Comparison of ENCODE assay signal across 8 mouse cellular contexts in genomic region chr16:22009596-22009995, GRCm38 (mm10). TPM values are rescaled to one million over a fixed set of nuclear protein-coding genes. Genes with fewer than 3 reads are reported as not detected.
DNase-seq lines count a peak whose midpoint lies in the region; ATAC-seq and TF ChIP-seq lines count a peak whose summit lies in the region.

No protein-coding gene starts in this region.

- DNase-seq in heart, embryonic 10.5 days (ENCODE audit: low spot score): peak; percentile 83
- DNase-seq in heart, adult 8-10 months (ENCODE audit: low spot score): no peak
- no peak for DNase-seq in T-cell, adult 2 months (ENCODE audit: low spot score)
- no peak for DNase-seq in thymus, postnatal 36 days

- WGBS in heart, embryonic 10.5 days: under 1% methylated on average over 47 of the region's 51 CpGs
- under 1% methylated on average over 50 of the region's 51 CpGs for WGBS in forebrain, embryonic 13.5 days
- WGBS in liver, embryonic 12.5 days (ENCODE audit: insufficient replicate concordance): under 1% methylated on average over 51 of the region's 51 CpGs

- TF ChIP-seq EP300 in ES-Bruce4 (IDR thresholded peaks at IDR 0.05; ENCODE audit: insufficient read depth, low read depth, low read length): no peak

- no peaks in the 10 kb centered on the region for H3K27me3 ChIP-seq in heart, embryonic 10.5 days (ENCODE audit: insufficient read depth, poor library complexity, severe bottlenecking)
- no peaks in the 10 kb centered on the region for H3K27me3 ChIP-seq in ES-Bruce4 (ENCODE audit: control insufficient read depth, insufficient read depth, low read length, poor library complexity, severe bottlenecking)
- H3K27me3 ChIP-seq in forebrain, embryonic 13.5 days: 0 out of 2 replicates have a peak, but pooled peaks cover 3% of the 10 kb centered on the region
- H3K27me3 ChIP-seq in liver, embryonic 12.5 days (replicated peaks): no peaks in the 10 kb centered on the region; the same call in 1 of the 2 replicates

- peak overlapping the region; percentile 88 for H3K9ac ChIP-seq in ES-Bruce4 (ENCODE audit: low read depth, poor library complexity, severe bottlenecking)
- H3K9ac ChIP-seq in forebrain, embryonic 13.5 days: peak overlapping the region; percentile 92
- peak overlapping the region; percentile 97 for H3K9ac ChIP-seq in liver, embryonic 12.5 days

- 0 out of 2 replicates have a peak, but pooled peaks cover 5% of the 10 kb centered on the region for H3K36me3 ChIP-seq in heart, embryonic 10.5 days
- H3K36me3 ChIP-seq in ES-Bruce4 (ENCODE audit: control insufficient read depth, insufficient read depth, low read length, poor library complexity, severe bottlenecking): no peaks in the 10 kb centered on the region
- H3K36me3 ChIP-seq in forebrain, embryonic 13.5 days (ENCODE audit: poor library complexity, severe bottlenecking): peaks cover 7% of the 10 kb centered on the region
- peaks cover 22% of the 10 kb centered on the region for H3K36me3 ChIP-seq in liver, embryonic 12.5 days

- peak overlapping the region; percentile 94 for H3K27ac ChIP-seq in heart, embryonic 10.5 days
- no peak overlapping the region for H3K27ac ChIP-seq in ES-Bruce4 (ENCODE audit: insufficient read depth, low read length)
- H3K27ac ChIP-seq in forebrain, embryonic 13.5 days: peak overlapping the region; percentile 61
- H3K27ac ChIP-seq in liver, embryonic 12.5 days: peak overlapping the region; percentile 93

- peak overlapping the region; percentile 86 for H3K4me2 ChIP-seq in forebrain, embryonic 13.5 days
- peak overlapping the region; percentile 76 for H3K4me2 ChIP-seq in liver, embryonic 12.5 days

- ATAC-seq in forebrain, embryonic 13.5 days: peak; percentile 77
- peak; percentile 77 for ATAC-seq in liver, embryonic 12.5 days
- peak; percentile 2; the same call in 1 of the 2 replicates for ATAC-seq in neutrophil, adult 5-6 weeks (ENCODE audit: extremely low read depth, insufficient number of reproducible peaks, low FRiP score, poor library complexity, severe bottlenecking)

- TF ChIP-seq POLR2A in ES-Bruce4 (IDR thresholded peaks at IDR 0.05; ENCODE audit: insufficient read depth, low read length): no peak

- peaks cover 13% of the 10 kb centered on the region for H3K4me1 ChIP-seq in heart, embryonic 10.5 days
- H3K4me1 ChIP-seq in ES-Bruce4 (ENCODE audit: control insufficient read depth, insufficient read depth, low read length): no peaks in the 10 kb centered on the region
- peaks cover 19% of the 10 kb centered on the region for H3K4me1 ChIP-seq in forebrain, embryonic 13.5 days
- peaks cover 53% of the 10 kb centered on the region for H3K4me1 ChIP-seq in liver, embryonic 12.5 days

- H3K9me3 ChIP-seq in heart, embryonic 10.5 days: no peaks in the 10 kb centered on the region
- H3K9me3 ChIP-seq in ES-Bruce4 (replicated peaks; ENCODE audit: control insufficient read depth, insufficient read depth, low read length, poor library complexity, severe bottlenecking): no peaks in the 10 kb centered on the region
- H3K9me3 ChIP-seq in forebrain, embryonic 13.5 days (replicated peaks): no peaks in the 10 kb centered on the region
- H3K9me3 ChIP-seq in liver, embryonic 12.5 days (replicated peaks): no peaks in the 10 kb centered on the region

- TF ChIP-seq CTCF in ES-Bruce4 (IDR thresholded peaks at IDR 0.05; ENCODE audit: low read depth, low read length): no peak

- H3K4me3 ChIP-seq in heart, embryonic 10.5 days: peak overlapping the region; percentile 96
- H3K4me3 ChIP-seq in ES-Bruce4 (ENCODE audit: low read depth, low read length): peak overlapping the region; percentile 94
- peak overlapping the region; percentile 99 for H3K4me3 ChIP-seq in forebrain, embryonic 13.5 days
- H3K4me3 ChIP-seq in liver, embryonic 12.5 days: peak overlapping the region; percentile 97

RNA-seq across cellular contexts. Expression of gene Senp2, which starts 0.3 kb away (rescaled TPM):
- 41.2 and 50.2 TPM in 2 replicates for polyA plus RNA-seq in heart, embryonic 10.5 days (2016; fragmentation: Nextera tagmentation; extraction: Ambion mirVana)
- total RNA-seq in heart, adult 8-10 months (2022): 10 to 100 TPM; 21.7 to 28.2 (median 27.1) TPM
- 79.8 and 87.9 TPM in 2 replicates for polyA plus RNA-seq in ES-Bruce4 (2011; ENCODE audit: insufficient read depth, insufficient read length, low read depth, missing spikeins)
- polyA plus RNA-seq in forebrain, embryonic 13.5 days (2015; fragmentation: Nextera tagmentation; extraction: Ambion mirVana): 50.7 and 54.0 TPM in 2 replicates
- 55.9 and 59.5 TPM in 2 replicates for polyA plus RNA-seq in liver, embryonic 12.5 days (2016; fragmentation: Nextera tagmentation; extraction: Ambion mirVana)
- 109 TPM in 2 replicates for total RNA-seq in neutrophil, adult 5-6 weeks (2017)

RNA-seq across cellular contexts. Expression of gene Liph, which starts 14.1 kb away (rescaled TPM):
- 0.54 and 0.55 TPM in 2 replicates for polyA plus RNA-seq in heart, embryonic 10.5 days (2016; fragmentation: Nextera tagmentation; extraction: Ambion mirVana)
- total RNA-seq in heart, adult 8-10 months (2022): not detected
- polyA plus RNA-seq in ES-Bruce4 (2011; ENCODE audit: insufficient read depth, insufficient read length, low read depth, missing spikeins): 7.9 and 11.2 TPM in 2 replicates
- 0.22 and 0.30 TPM in 2 replicates for polyA plus RNA-seq in forebrain, embryonic 13.5 days (2015; fragmentation: Nextera tagmentation; extraction: Ambion mirVana)
- polyA plus RNA-seq in liver, embryonic 12.5 days (2016; fragmentation: Nextera tagmentation; extraction: Ambion mirVana): 1.0 and 1.4 TPM in 2 replicates
- 0.23 and 0.37 TPM in 2 replicates for total RNA-seq in neutrophil, adult 5-6 weeks (2017)

Comparison
In these comparisons a context has a peak if more than half of its experiments do, and no peak if none do; other contexts are left out.
1. ATAC-seq: peak in every context shown above with its lines; median percentile 77 in forebrain, embryonic 13.5 days; 77 in liver, embryonic 12.5 days; 2 in neutrophil, adult 5-6 weeks.